Mouse (Mus musculus): ENCODE data around the gene Zhx3.

The Zhx3 gene

GRCm38 (mm10) chr2:160763816-160764215 is 109.0 kb downstream of the Zhx3 start:
- in situ Hi-C loops (cut with MboI), result no loop called here

DNA sequence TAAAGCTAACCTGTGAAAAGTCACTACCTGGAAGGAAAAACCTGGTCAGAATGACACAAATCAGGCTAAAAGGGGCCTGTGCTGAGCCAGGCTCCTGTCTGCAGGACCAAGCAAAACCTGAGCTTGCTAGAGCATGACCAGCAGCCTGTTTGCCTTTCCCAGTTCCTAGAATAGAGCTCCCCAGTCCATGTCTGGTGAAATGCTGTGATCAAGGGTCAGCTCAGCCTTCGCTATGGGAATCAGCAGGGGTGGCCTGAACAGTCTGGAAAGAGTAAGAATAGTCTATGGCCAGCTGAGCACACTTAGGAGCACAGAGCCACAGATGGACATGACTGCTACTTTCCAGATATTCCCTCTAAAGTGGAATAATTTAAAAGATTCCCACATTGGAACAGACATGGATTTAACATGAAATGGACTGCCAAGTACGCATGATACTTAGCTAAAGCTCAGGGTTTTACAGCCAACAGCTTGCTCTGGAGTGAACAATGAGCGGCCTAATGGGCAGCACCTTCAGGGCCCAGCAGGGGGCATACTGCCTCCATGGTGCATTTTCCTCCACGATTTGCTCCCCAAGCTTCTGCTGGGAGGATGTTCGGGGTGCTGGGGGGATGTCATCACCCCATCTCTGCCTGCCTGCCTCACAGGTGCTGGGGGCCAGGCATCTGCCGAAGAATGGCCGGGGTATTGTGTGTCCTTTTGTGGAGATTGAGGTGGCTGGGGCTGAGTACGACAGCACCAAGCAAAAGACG is 112.2 kb downstream of the Zhx3 start:
- in situ Hi-C loops (cut with MboI), result no loop called here

DNA sequence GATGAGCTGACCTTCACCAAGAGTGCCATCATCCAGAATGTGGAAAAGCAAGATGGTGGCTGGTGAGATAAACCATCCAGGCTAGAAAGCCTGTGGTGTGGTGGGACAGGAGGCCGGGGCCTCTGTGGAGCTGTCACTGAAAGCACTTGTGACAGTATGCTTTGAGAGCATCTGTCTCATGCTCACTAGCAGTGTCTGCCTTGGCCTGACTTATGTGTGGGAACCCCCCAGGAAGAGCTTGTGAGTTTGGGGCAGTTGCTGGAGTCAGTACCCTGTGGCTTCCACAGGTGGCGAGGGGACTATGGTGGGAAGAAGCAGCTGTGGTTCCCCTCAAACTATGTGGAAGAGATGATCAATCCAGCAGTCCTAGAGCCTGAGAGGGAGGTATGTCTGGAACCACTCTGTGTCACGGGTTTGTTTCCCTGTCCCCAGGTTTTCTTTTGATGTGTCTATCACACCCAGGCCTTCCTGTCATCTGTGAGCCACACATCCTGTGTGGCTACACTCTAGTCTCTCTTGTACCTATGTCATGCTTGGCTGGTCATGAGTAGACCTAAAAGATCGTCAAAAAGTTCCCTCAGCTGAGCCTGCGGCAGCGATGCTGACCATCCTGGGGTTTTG is 116.1 kb downstream of the Zhx3 start:
- in situ Hi-C loops (cut with MboI), result no loop called here

DNA sequence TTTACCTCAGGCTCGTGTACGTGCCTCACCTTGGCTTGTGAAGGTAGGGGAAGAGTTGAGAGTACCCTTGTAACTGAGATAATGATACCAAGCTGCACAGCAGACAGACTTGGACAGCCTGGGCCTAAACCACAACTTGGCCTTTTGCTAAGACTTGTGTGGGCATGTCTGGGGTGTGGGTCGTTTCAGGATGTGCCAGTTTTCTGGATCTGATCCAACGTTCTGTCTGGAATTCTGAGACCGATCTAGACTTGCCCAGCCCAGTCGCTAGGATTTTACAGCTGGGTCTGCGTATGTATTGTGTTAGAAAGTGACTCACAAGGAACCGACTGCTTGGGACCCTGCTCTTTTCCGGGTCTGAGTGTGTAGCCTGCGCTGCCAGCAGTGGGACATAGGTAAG is 125.7 kb downstream of the Zhx3 start:
- in situ Hi-C loops (cut with MboI), result no loop called here

DNA sequence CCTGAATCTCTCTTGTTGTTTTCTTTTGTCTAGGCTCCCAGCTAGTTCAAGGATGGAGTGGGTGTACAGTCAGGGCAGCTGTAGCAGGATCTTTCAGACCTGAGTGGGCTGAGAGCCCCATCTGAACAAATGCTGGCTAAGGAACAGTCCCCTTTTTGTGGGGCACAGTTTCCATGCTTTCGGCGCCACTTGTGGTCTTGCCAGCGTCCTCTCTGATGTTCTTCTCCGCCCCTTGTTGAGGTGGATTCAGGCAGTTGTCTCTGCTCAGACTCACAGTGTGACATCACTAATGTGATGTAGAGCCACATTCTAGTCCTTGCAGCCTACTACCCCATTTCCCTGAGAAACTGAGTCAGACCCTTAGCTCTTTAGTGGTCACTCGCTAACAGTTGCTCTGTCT is 126.2 kb downstream of the Zhx3 start:
- in situ Hi-C loops (cut with MboI), result no loop called here

GRCm38 (mm10) chr2:160745497-160745896 is 127.3 kb downstream of the Zhx3 start:
- in situ Hi-C loops (cut with MboI), result no loop called here

GRCm38 (mm10) chr2:160744823-160745210 is 128.0 kb downstream of the Zhx3 start:
- in situ Hi-C loops (cut with MboI), result no loop called here

GRCm38 (mm10) chr2:160744040-160744822 is 128.6 kb downstream of the Zhx3 start:
- in situ Hi-C loops (cut with MboI), result no loop called here

DNA sequence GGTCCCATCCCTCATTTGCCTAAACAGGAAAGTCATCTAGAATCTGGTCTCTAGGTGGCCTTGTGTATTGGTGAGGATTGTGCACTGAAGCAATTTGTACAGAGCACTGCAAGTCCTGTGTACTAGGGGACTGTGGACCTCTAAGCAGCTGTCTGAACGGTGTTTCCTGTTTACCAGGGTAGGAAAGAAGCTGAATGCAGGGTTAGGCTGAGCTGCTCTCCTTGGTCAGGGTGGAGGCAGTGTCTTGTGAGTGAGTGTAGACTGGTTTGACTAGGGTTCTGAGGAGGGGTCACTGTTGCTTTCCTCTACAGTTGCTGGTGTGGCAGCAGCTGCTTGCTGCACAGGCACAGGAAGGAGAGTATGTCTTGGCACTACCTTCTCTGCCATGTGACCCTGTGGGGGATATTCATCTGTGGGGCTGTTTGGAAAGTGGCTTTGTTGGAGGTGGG is 130.6 kb downstream of the Zhx3 start:
- in situ Hi-C loops (cut with MboI), result no loop called here

- in situ Hi-C loops (cut with MboI), result no loop called here
Measured at GRCm38 (mm10) chr2:160741580-160741979, 131.2 kb downstream of the Zhx3 start.

GRCm38 (mm10) chr2:160740521-160741156 is 132.2 kb downstream of the Zhx3 start:
- in situ Hi-C loops (cut with MboI), result no loop called here

GRCm38 (mm10) chr2:160739647-160740356 is 133.0 kb downstream of the Zhx3 start:
- in situ Hi-C loops (cut with MboI), result no loop called here

GRCm38 (mm10) chr2:160738354-160738753 is 134.4 kb downstream of the Zhx3 start:
- in situ Hi-C loops (cut with MboI), result no loop called here

GRCm38 (mm10) chr2:160736466-160736865 is 136.3 kb downstream of the Zhx3 start:
- in situ Hi-C loops (cut with MboI), result no loop called here

GRCm38 (mm10) chr2:160735706-160736310 is 137.0 kb downstream of the Zhx3 start:
- in situ Hi-C loops (cut with MboI), result no loop called here

GRCm38 (mm10) chr2:160734331-160734730 is 138.5 kb downstream of the Zhx3 start:
- in situ Hi-C loops (cut with MboI), result no loop called here

DNA sequence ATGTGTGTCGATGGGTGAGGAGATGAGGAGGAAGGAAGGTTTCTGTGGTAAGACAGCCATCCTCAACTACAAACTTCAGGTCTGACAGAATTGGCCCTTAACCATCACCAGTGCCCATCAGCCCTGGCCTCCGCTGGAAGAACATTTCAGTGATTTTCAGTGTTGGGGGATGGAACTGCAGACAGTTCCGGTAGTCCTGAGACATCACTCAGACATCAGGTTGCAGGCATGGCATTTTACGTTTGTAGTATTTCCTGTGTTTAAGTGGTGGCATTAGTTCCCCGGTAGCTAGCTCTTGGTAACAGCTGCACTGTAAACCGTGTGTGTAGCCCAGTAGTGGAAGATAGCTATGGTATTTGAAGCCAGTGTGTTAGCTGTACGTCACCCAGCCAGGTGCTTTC is 139.7 kb downstream of the Zhx3 start:
- in situ Hi-C loops (cut with MboI), result no loop called here

DNA sequence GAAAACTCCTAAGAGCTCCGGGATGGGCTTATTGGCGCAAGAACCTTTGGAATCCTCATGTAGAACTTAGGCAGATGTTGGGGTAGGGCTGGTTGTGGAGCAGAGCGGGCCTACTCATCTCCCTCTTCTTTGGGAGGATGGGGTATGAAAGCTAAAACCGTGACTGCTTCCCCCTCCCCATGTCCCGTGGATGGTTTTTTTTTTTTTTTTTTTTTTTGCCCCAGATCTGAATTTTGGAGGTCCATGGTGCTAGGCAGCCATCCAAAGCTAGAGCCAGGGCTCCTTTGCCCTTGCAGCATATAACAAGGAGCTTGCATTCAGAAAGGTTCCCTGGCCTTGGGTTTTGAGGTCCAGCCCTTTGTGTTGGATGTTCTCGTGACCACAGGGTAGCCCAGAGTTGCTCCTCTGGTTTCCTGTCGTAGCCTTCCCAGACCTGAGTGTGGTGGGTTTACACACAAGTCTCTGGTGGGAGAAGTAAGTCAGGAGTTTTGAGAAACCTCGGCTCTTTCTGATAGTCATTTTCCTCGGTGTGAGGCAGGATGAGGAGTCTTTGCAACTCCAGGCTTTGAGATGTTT is 140.3 kb downstream of the Zhx3 start:
- in situ Hi-C loops (cut with MboI), result no loop called here

GRCm38 (mm10) chr2:160731839-160732261 is 140.9 kb downstream of the Zhx3 start:
- in situ Hi-C loops (cut with MboI), result no loop called here

GRCm38 (mm10) chr2:160731117-160731838 is 141.5 kb downstream of the Zhx3 start, which contains the start of gene Plcg1:
Plcg1 (plus strand) TSS chr2:160731300.
- in situ Hi-C loops (cut with MboI), result no loop called here
